Mouse (Mus musculus): ENCODE results near the gene Gxylt1. TPM values are rescaled to one million over a fixed set of nuclear protein-coding genes. Genes with fewer than 3 reads are reported as not detected.

The Gxylt1 gene
- polyA plus RNA-seq, 1 experiment: 9.3 TPM

DNA sequence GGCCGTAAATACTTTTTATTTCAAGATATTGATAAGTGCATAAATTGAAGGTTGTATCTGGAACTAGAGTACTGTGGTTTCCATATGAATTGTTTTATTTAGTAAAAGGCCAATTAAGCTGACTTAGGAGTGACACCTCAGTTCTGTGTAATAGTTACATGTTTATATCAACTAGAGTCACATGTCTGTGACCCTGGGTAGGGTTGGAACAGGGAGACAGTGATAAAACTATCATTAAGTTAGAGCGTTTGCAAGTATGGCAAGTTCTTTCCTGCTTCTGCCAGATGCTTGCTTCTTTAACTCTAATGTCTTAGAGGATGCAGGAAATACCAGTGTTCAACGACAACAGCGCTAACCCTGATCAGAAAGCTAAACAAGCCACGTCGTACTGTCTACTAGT lies 9.3 kb upstream of the Gxylt1 start:
- WGBS: 94% methylated on average over 6 of the region's 6 CpGs

DNA sequence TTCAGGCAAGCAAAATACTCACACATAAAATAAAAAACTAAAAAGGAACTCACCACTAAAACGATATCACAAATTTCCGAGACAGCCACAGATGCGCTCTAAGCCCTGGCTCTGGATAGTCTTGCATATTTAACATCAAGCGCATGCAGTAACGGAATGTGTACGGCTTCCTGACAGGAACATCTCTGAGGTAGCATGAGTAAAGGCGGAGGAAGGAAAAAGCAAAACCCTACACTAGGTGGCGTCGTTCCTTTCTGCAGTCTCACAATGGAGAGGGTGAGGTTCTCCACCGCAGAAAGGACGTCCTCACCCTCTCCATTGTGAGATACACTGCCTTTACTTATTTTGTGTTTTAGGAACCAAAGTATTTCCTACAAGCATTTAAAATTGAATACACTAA lies 8.4 kb upstream of the Gxylt1 start:
- no peak overlapping the region for H3K4me3 ChIP-seq (replicated peaks; ENCODE audit: insufficient read depth, low read depth, low read length)
- WGBS: 74% methylated on average over 11 of the region's 11 CpGs
- H3K27ac ChIP-seq (ENCODE audit: insufficient read depth, low read length): no peak overlapping the region
- no peak for DNase-seq
- no peaks in the 10 kb centered on the region for H3K4me1 ChIP-seq (ENCODE audit: control insufficient read depth, insufficient read depth, low read length)
- H3K27me3 ChIP-seq (ENCODE audit: control insufficient read depth, insufficient read depth, low read length): no peaks in the 10 kb centered on the region
- no peak for TF ChIP-seq POLR2A (IDR thresholded peaks at IDR 0.05; ENCODE audit: borderline replicate concordance, insufficient read depth, low read length)
- peak; percentile 28; the same call in 1 of the 2 replicates for TF ChIP-seq CTCF (IDR thresholded peaks at IDR 0.05; ENCODE audit: borderline replicate concordance, insufficient read depth, low read depth, low read length)

More for the DNA sequence above, 9.3 kb upstream of the Gxylt1 start:
- TF ChIP-seq POLR2A (IDR thresholded peaks at IDR 0.05; ENCODE audit: borderline replicate concordance, insufficient read depth, low read length): no peak
- no peak for TF ChIP-seq CTCF (IDR thresholded peaks at IDR 0.05; ENCODE audit: borderline replicate concordance, insufficient read depth, low read depth, low read length)
- Histone ChIP-seq H3K4me1 (ENCODE audit: control insufficient read depth, insufficient read depth, low read length) (no peaks in the 10 kb centered on the region), H3K4me3 (replicated peaks; ENCODE audit: insufficient read depth, low read depth, low read length) (no peak overlapping the region), H3K27ac (ENCODE audit: insufficient read depth, low read length) (no peak overlapping the region), H3K27me3 (ENCODE audit: control insufficient read depth, insufficient read depth, low read length) (no peaks in the 10 kb centered on the region)
- DNase-seq: no peak

DNA sequence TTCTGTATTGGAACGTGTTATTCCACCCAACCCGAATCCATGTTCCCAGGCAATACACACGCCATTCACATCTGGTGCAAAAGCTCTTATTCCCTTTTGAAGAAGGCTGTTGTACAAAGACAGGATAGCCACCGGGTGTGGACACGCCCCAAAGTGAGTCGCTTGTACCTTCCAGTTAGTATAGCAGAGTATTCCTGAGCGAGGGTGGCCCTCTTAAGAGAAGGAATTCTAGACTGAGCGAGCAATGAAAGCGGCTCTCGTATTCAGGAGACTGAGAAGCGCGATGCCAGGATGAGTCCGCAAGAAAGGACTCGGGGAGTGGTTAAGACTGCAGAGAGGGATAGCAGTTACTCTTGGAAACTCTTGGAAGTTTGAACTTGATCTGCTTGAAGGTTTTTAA lies 1.3 kb upstream of the Gxylt1 start:
- Histone ChIP-seq H3K4me3 (replicated peaks; ENCODE audit: insufficient read depth, low read depth, low read length) (peak overlapping the region; percentile 86), H3K27me3 (ENCODE audit: control insufficient read depth, insufficient read depth, low read length) (no peaks in the 10 kb centered on the region), H3K4me1 (ENCODE audit: control insufficient read depth, insufficient read depth, low read length) (peaks cover 4% of the 10 kb centered on the region; the same call in 1 of the 2 replicates), H3K27ac (ENCODE audit: insufficient read depth, low read length) (no peak overlapping the region)
- 3% methylated on average over 14 of the region's 14 CpGs for WGBS
- DNase-seq: peak; percentile 14 to 21
- TF ChIP-seq POLR2A (IDR thresholded peaks at IDR 0.05; ENCODE audit: borderline replicate concordance, insufficient read depth, low read length) (no peak), CTCF (IDR thresholded peaks at IDR 0.05; ENCODE audit: borderline replicate concordance, insufficient read depth, low read depth, low read length) (no peak)

DNA sequence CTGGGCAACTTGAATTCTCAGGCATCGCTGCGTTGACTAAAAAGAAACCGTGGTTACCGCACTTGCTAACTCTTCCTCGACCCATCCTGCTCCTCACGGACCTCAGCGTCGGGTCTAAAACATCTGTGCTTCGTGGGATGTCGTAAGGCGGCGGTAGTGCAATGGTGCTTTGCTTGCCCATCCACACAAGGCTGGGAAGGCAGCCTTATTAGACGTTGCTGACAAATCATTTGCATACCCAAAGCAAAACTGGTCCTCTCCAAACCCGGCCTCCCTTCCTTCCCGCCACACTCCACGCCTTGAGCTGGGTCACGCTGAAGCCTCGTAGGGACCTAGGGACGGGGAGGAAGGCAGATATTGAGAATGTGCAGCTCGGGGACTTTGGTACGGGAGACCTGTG lies 644 bp upstream of the Gxylt1 start:
- peaks cover 4% of the 10 kb centered on the region; the same call in 1 of the 2 replicates for H3K4me1 ChIP-seq (ENCODE audit: control insufficient read depth, insufficient read depth, low read length)
- H3K27ac ChIP-seq (ENCODE audit: insufficient read depth, low read length): peak overlapping the region; percentile 14; the same call in 1 of the 2 replicates
- peak overlapping the region; percentile 86 for H3K4me3 ChIP-seq (replicated peaks; ENCODE audit: insufficient read depth, low read depth, low read length)
- under 1% methylated on average over 21 of the region's 21 CpGs for WGBS
- TF ChIP-seq POLR2A (IDR thresholded peaks at IDR 0.05; ENCODE audit: borderline replicate concordance, insufficient read depth, low read length) (no peak), CTCF (IDR thresholded peaks at IDR 0.05; ENCODE audit: borderline replicate concordance, insufficient read depth, low read depth, low read length) (no peak)
- H3K27me3 ChIP-seq (ENCODE audit: control insufficient read depth, insufficient read depth, low read length): no peaks in the 10 kb centered on the region
- no peak for DNase-seq

- WGBS: 36% methylated on average over 19 of the region's 19 CpGs
- peaks cover 4% of the 10 kb centered on the region; the same call in 1 of the 2 replicates for H3K4me1 ChIP-seq (ENCODE audit: control insufficient read depth, insufficient read depth, low read length)
- H3K27me3 ChIP-seq (ENCODE audit: control insufficient read depth, insufficient read depth, low read length): no peaks in the 10 kb centered on the region
- H3K4me3 ChIP-seq (replicated peaks; ENCODE audit: insufficient read depth, low read depth, low read length): peak overlapping the region; percentile 86
- no peak for DNase-seq
- TF ChIP-seq CTCF (IDR thresholded peaks at IDR 0.05; ENCODE audit: borderline replicate concordance, insufficient read depth, low read depth, low read length) (no peak), POLR2A (IDR thresholded peaks at IDR 0.05; ENCODE audit: borderline replicate concordance, insufficient read depth, low read length) (no peak)
- H3K27ac ChIP-seq (ENCODE audit: insufficient read depth, low read length): no peak overlapping the region
Measured at GRCm38 (mm10) chr15:93273788-93274678, 946 bp downstream of the Gxylt1 start.

GRCm38 (mm10) chr15:93272948-93273347 lies 2.0 kb downstream of the Gxylt1 start:
- peaks cover 4% of the 10 kb centered on the region; the same call in 1 of the 2 replicates for H3K4me1 ChIP-seq (ENCODE audit: control insufficient read depth, insufficient read depth, low read length)
- no peak for DNase-seq
- WGBS: 87% methylated on average over 9 of the region's 9 CpGs
- H3K4me3 ChIP-seq (replicated peaks; ENCODE audit: insufficient read depth, low read depth, low read length): no peak overlapping the region
- no peak overlapping the region for H3K27ac ChIP-seq (ENCODE audit: insufficient read depth, low read length)
- no peak for TF ChIP-seq CTCF (IDR thresholded peaks at IDR 0.05; ENCODE audit: borderline replicate concordance, insufficient read depth, low read depth, low read length)
- TF ChIP-seq POLR2A (IDR thresholded peaks at IDR 0.05; ENCODE audit: borderline replicate concordance, insufficient read depth, low read length): no peak
- no peaks in the 10 kb centered on the region for H3K27me3 ChIP-seq (ENCODE audit: control insufficient read depth, insufficient read depth, low read length)

DNA sequence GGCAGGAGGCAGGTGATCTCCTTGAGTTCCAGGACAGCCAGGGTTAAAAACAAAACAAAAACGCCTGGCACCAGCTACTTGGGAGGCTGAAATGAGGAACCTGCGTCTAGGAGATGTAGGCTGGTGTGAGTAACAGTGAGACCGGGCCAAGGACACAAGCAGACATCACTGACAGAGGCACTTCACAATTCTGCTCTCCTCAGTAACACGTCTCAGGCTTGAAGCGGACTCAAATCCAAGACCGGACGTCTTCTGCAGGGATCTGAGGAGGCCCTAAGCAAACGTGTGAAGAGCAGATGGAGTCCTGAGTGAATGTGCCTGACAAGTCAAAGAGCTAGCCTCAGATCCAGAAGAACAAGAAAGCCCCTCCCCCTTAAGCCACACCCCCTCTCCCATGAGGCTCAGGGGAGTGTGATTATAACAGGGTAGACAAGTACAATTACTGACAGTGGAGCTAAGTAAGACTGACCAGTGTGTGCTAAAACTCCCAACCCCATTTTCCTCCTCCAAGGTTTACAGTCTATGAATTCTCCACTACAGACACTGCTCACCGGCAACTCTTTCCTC lies 4.6 kb downstream of the Gxylt1 start:
- Histone ChIP-seq H3K27me3 (ENCODE audit: control insufficient read depth, insufficient read depth, low read length) (no peaks in the 10 kb centered on the region), H3K27ac (ENCODE audit: insufficient read depth, low read length) (no peak overlapping the region), H3K4me3 (replicated peaks; ENCODE audit: insufficient read depth, low read depth, low read length) (no peak overlapping the region), H3K4me1 (ENCODE audit: control insufficient read depth, insufficient read depth, low read length) (peaks cover 9% of the 10 kb centered on the region)
- WGBS: 62% methylated on average over 9 of the region's 9 CpGs
- TF ChIP-seq POLR2A (IDR thresholded peaks at IDR 0.05; ENCODE audit: borderline replicate concordance, insufficient read depth, low read length) (no peak), CTCF (IDR thresholded peaks at IDR 0.05; ENCODE audit: borderline replicate concordance, insufficient read depth, low read depth, low read length) (no peak)
- no peak for DNase-seq

All from cerebellum, adult 2 months (tissue).